Mouse (Mus musculus): ENCODE measurements around the gene Supt3. TPM values are rescaled to one million over a fixed set of nuclear protein-coding genes. Genes with fewer than 3 reads are reported as not detected.

Gene Supt3
- 5.6 and 11.0 TPM in 2 replicates for polyA plus RNA-seq (2012; ENCODE audit: low replicate concordance)

GRCm38 (mm10) chr17:44776738-44777270 lies at the start of gene Supt3:
Supt3 (plus strand) TSS chr17:44777152.

DNA sequence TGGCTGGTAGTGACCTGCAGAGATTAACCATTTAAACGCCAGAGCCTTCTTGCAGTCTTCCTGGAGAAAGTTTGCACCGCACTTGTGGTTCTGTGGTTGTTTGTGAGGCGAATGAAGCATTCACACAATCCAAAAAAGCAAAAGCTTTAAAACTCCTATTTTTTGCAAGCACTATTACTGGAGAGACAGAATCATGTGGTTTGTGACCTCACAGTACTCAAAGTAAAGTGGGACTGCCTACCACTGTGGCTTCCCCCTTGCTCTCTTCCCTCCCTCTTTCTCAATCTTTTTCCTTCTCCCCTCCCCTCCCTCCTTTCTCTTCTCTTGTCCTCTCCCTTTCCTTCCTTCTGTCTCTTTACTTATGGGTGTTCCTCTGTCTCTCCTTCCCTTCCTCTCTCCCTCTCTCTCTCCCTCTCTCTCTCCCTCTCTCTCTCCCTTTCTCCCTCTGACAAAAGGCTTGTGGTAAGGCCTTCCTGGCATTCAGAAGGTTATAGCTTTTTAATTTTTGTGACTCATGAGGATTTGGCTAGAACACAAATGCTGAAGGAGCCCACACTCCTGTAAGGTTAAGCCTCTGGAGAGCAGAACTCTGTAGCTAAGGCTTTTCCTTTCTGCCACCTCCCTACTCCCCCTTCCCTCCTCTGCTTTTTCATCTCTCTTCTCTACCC lies 37.7 kb downstream of the Supt3 start, which contains the start of gene Runx2:
Gene Runx2, minus strand, starts transcription at position 290 of the 668 bp plus-strand sequence.

Other genes with a start within 250 kb of the Supt3 start
- 6.0 and 7.1 TPM in 2 replicates for gene Runx2, start 37.6 kb downstream of the Supt3 start, polyA plus RNA-seq (2012; ENCODE audit: low replicate concordance)